Mouse (Mus musculus) adrenal gland, postnatal 10 days (tissue): ENCODE measurements around the gene Cpsf6. TPM values are rescaled to one million over a fixed set of nuclear protein-coding genes. Genes with fewer than 3 reads are reported as not detected.

Experiments
- DNase-seq: peaks from one replicate; pipeline ENCODE4 v3.0.0; 2021; ENCODE audit warnings: mixed read lengths
- long read RNA-seq, 2 experiments: library from polyadenylated mRNA; stranded (forward); transcript quantifications; one replicate each; pipeline ENCODE4 v2.0.0; 2021
- total RNA-seq, 2 experiments: library from RNA; stranded (reverse); gene quantifications; 2 replicates each; pipeline ENCODE4 v1.2.3; 2021

Cpsf6 gene
- 10 to 100 TPM; 69.7 to 81.3 TPM for total RNA-seq
- long read RNA-seq, experiment 1, full-length matches to known transcripts, result 37 of 72 reads
- long read RNA-seq, experiment 1, partial matches to known transcripts, result 11 of 72 reads
- long read RNA-seq, experiment 1, other reads (novel, unspliced or antisense), result 24 of 72 reads
- long read RNA-seq, experiment 2, full-length matches to known transcripts, result 24 of 41 reads
- long read RNA-seq, experiment 2, partial matches to known transcripts, result 2 of 41 reads
- long read RNA-seq, experiment 2, other reads (novel, unspliced or antisense), result 15 of 41 reads

DNA sequence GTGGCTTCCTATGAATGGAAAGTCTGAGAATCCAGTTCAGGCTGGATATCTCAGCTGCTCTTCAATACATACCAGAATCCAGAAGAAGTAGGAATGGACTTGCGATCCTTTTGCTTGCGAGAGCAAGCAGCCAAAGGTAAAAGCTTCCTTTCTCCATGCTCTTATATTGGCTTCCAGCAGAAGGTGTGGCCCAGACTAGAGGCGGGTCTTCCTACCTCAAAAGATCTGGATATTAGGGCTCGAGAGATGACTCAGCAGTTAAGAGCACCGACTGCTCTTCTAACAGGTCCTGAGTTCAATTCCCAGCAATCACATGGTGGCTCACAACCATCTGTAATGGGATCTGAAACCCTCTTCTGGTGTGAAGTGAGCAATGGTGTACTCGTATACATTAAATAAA, at the start of gene Cpsf6:
Gene Cpsf6 (minus strand): TSS at position 108 of the 400 bp plus-strand sequence.
- DNase-seq, result no peak

DNA sequence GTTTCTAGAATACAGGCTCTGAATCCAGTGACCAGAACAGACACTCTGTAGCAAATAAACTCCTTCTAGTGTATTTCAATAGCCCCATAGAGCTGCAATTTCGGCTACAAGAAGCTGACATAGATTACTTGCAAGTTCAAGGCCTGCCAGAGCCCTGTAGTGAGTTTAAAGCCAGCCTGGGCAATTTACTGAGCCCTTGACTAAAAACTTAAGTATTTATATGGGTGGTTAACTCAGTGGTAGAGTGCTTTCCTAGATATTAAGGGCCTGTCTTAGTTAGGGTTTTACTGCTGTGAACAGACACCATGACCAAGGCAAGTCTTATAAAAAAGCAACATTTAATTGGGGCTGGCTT, 46.8 kb upstream of the Cpsf6 start:
- DNase-seq, result no peak

DNA sequence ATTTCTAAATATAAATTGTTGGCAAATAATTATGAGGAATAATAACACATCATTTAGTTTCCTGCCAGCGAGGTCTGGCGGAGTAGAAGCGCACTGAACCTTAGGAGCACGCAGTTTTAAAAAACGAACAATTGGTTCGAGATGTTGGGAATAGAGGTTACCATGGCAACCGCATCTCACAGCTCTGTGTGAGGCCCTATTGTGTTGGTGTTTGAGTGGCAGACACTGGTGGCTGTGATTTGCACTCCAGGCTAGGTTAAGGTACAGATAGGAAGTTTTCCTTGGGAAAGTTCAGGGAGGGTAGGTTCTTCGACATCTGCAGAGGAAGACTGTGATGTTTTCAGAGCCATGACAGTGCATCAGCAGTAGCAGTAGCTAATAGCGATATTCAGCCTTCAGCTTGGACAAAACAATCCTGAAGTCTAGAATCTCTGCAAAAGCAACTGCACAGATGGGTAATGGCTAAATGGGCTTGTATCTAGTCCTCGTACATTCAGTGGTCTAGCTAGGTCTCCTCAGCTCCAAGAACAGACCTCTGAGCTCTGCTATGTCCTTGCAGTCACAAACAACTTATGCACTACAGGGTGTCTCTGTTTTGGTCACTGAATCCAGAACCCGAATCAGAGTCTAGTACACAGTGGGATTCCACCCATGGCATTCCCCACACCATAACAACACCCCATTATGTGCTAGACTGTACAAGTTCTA, 46.2 kb upstream of the Cpsf6 start:
- DNase-seq, result no peak

GRCm38 (mm10) chr10:117425013-117425412, 45.2 kb upstream of the Cpsf6 start:
- no peak for DNase-seq

DNA sequence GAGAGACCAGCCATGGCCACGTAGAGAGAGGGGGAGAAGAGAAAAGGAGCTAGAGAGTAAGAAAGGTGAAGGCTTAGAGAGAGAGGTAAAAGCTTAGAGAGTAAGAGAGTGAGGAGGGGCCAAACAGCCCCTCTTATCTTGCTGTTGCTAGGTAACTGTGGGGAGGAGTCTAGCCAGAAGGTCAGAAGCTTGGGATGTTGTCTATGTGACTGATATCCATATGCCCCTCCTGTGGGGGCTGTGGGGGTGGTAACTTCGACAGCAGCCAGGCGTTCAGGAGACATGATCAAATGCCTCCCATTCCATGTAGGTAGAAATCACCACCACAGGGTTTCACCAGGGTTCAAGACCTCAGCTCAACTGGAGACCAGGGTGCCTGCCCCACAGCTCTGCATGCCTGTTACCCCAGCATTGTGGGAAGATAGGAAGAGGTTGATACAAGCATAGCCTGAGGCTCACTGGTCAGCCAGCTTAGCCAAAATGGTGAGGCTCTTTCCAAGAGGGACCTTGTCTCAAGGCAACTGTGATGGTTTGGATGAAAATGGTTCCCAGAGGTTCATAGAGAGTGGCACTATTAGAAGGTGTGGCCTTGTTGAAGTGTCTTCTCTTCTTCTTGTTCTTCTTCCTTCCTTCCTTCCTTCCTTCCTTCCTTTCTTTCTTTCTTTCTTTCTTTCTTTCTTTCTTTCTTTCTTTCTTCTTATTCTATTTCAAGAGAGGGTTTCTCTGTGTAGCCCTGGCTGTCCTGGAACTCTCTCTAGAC, 44.5 kb upstream of the Cpsf6 start:
- no peak for DNase-seq

GRCm38 (mm10) chr10:117423025-117424002, 43.5 kb upstream of the Cpsf6 start:
- DNase-seq, result no peak

DNA sequence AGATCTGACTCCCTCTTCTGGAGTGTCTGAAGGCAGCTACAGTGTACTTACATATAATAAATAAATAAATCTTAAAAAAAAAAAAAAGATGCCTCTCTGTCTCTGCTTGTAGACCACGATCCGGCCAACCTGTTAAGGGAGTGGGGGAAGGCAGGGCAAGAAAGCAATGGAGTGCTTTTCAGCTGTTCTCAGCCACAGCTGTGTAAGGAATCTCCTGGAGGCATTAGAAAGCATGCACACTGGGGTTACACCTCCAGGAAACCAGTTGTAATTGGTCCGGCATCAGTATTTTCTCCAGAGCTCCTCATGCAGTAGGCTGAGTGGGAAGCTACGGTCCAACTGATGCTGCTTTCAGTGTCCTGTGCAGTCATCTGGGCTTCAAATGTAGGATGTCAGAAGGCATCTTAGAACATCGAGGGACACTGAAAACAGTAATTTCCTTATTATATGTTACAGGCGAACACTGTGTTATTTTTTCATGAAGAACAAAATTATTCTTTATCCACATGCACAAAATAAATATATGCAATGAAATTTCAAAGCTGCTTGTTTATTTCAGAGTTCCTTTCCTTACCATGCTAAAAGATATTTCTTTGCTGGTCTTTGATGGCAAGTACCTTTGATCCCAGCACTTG, 42.5 kb upstream of the Cpsf6 start:
- DNase-seq, result no peak

DNA sequence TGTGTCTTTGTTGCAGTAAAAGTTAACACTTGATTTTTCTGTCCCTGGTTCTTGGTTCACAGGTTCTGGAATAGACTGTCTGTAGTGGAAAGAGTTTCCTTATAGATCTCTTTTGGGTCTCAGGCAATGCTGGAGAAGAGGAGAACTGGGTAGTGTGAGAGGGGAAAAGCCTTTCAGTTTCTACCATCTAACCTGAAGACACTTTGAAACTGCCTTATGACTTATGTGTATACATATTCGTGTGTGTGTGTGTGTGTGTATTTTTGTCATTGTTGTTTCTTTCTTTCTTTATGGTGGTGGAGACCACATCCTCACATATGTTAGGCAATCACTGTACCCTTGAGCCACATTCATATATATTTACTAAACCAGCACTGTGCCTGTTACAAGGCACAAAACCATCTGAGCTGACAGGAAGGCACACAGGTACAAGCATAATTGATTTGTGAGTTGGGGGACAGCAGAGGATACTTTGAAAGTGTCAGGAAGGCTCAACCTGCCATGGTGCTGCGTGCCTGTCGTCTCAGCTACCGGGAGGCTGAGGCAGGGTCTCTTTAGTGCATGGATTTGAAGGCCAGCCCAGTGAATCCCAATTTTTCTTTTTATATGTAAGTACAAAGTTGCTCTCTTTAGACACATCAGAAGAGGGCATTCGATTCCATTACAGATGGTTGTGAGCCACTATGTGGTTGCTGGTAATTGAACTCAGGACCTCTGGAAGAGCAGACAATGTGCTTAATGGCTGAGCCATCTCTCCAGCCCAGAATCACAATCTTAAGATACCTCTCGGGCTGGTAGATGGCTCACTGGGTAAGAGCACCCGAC, 41.7 kb upstream of the Cpsf6 start:
- DNase-seq, result no peak

DNA sequence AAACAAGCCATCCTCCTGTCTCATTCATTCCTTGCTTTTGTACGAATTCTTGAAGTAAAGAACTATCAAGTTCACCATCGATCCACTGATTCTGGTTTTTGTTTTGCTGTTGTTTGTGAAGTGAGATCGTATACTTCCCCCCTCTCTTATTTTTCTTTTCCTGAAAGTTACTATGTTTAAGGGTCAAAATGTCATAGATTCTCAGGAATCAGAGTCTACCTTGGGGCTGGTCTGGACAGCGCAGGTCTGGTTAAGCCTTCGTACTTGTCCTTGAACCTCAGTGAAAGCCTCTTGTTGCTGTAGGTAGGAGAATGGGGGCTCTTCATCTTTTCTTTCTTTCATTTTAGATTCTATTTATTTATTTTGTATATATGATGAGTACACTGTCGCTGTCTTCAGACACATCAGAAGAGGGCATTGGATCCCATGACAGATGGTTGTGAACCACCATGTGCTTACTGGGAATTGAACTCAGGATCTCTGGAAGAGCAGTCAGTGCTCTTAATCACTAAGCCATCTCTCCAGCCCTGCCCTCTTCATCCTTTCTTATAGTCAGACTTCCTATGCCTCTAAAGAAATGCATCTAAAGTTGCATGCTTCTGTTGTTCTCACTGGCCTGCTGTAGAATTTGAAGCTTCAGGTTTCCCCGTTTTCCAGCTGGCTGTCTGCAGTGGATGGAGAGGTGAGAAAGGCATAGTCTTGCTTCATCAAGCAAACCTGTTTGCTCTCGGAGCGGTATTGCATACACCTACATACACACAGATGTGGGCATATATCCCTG, 40.9 kb upstream of the Cpsf6 start:
- DNase-seq, result no peak

- no peak for DNase-seq
These were observed 39.9 kb upstream of the Cpsf6 start for GRCm38 (mm10) chr10:117419577-117420290.

DNA sequence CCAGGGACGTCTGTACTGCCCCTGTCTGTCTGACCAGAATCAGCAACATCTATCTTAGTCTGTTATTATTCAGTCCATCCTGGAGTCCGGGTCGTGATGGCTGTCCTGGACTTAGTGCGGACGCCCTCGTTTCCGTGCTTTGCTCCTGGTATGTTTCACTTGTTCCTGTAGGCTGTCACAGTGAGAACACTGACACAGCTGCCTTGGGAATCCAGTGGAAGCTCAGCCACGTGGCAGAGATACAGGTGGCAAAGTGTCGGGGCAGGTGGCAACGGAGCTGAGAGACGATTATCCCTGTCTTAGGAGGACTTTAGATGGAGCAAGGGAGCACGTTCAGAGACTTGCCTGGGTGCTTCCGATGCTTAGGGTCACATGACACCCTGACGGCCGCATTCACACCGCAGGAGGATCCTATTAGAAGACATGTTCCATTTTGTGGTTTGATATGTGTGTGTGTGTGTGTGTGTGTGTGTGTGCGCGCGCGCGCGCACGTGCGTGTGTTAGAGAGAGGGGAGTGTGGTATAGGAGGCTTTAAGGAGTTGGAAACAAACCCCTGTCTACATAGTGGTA, 38.9 kb upstream of the Cpsf6 start:
- DNase-seq, result no peak

GRCm38 (mm10) chr10:117417772-117418667, 38.2 kb upstream of the Cpsf6 start:
- no peak for DNase-seq

DNA sequence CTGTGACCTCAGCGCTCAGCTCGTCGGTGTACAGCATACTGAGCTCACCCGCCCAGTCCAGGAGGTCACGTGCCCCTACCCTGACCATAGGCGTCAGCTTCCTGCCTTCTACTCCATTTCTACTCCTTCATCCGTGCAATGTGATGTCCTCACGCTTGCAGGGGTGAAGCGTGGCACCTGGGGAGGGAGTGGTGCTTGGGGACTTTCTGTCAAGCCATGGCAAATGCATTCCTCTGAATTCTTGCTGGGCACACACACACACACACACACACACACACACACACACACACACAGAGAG, 37.6 kb upstream of the Cpsf6 start:
- peak; percentile 18 for DNase-seq

DNA sequence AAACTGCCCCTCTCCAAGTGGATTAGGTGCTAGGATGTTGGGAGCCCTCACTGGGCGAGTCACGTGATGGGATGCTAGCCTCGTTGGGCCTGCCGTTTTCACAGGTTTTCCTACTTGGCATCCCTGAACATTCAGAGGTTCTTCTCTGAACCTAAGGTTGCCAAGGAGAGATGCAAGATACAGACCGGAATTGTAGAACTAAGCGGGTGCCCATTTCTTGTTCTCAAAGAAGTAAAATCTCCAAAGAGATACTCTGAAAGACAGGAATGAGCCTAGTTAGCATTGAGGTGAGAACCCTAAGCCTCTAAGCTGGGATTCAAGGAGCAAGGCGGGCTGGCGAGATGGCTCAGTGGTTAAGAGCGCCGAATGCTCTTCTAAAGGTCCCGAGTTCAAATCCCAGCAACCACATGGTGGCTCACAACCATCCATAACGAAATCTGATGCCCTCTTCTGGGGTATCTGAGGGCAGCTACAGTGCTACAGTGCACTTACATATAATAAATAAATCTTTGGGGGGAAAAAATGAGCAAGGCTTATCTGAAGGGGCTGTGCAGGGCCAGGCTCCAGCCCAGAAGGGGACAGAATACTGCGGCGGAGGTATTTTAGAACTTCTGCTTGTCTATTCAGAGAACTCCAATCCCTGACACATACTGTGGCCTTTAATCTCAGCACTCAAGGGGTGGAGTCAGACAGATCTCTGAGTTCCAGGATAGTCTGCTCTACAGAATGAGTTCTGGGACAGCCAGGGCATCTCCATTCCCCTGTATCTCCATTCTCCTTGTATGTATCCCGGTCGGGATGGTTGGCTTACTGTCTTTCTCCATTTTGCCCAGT, 37.0 kb upstream of the Cpsf6 start:
- DNase-seq, result no peak

- no peak for DNase-seq
These were observed 36.3 kb upstream of the Cpsf6 start for GRCm38 (mm10) chr10:117416095-117416494.

DNA sequence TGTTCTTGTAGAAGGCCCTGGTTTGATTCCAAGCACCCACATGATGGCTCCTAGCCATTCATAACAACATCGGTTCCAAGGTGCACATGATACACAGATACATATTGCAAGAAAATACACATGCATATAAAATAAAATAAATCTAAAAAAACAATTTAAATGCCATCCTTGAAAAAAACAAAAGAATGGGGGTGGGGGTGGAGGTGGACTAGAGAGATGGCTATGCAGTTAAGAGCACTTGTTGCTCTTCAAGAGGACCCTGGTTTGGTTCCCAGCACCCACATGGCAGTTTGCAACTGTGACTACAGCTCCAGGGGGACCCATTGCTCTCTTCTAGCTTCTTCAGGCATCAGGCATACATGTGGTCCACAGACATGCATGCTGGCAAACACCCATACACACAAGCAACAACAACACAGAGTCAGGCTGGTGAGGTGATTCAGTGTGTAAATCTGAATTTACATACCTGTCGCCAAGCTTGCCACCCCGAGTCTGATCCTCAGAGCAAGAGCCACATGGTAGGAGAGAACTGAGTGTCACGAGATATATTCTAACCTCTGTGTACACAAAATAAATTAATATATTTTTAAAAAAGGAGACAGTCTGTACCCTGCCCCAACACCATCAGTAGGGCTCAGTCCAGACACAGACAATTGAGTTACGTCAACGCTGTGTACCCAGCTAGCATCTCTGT, 35.7 kb upstream of the Cpsf6 start:
- no peak for DNase-seq
